Mouse (Mus musculus) midbrain, embryonic 14.5 days (tissue): ENCODE measurements around the gene Bfsp2. TPM values are rescaled to one million over a fixed set of nuclear protein-coding genes. Genes with fewer than 3 reads are reported as not detected.
A peak's percentile ranks its signal among the peaks of the same experiment; 100 is the strongest.

Experiments
- ATAC-seq: fragments of 200-750 bp; cut with Nextera tagmentation; 2 replicates; pipeline ENCODE4 v1.8.0; 2017; ENCODE audit warnings: moderate number of reproducible peaks, moderate library complexity; ENCODE audit not compliant: low FRiP score, low TSS enrichment
- DNase-seq: peaks from one replicate; pipeline ENCODE4 v3.0.0-alpha.2; 2015
- H3K27ac ChIP-seq: fragments of 300-500 bp; sonication (generic); replicated peaks from 2 replicates; pipeline ENCODE4 v1.5.1; 2014; ENCODE audit warnings: mild to moderate bottlenecking, low read depth, low read length, moderate library complexity
- H3K27me3 ChIP-seq: fragments of 300-500 bp; sonication (generic); 2 replicates; pipeline ENCODE4 v1.6.1; 2014; ENCODE audit warnings: low read length, control low read depth, mixed read lengths; ENCODE audit not compliant: control insufficient read depth, insufficient read depth
- H3K36me3 ChIP-seq: fragments of 300-500 bp; sonication (generic); 2 replicates; pipeline ENCODE4 v1.6.1; 2014; ENCODE audit warnings: low read length, control low read depth; ENCODE audit not compliant: control insufficient read depth, insufficient read depth
- H3K4me1 ChIP-seq: fragments of 300-500 bp; sonication (generic); 2 replicates; pipeline ENCODE4 v1.6.1; 2014; ENCODE audit warnings: mild to moderate bottlenecking, antibody characterized with exemption, low read length, control low read depth; ENCODE audit not compliant: control insufficient read depth, insufficient read depth
- H3K4me2 ChIP-seq: fragments of 300-500 bp; sonication (generic); 2 replicates; pipeline ENCODE4 v1.6.1; 2014; ENCODE audit warnings: mild to moderate bottlenecking, low read length, moderate library complexity
- H3K4me3 ChIP-seq: fragments of 300-500 bp; sonication (generic); replicated peaks from 2 replicates; pipeline ENCODE4 v1.5.1; 2014; ENCODE audit warnings: low read depth, low read length
- H3K9ac ChIP-seq: fragments of 300-500 bp; sonication (generic); replicated peaks from 2 replicates; pipeline ENCODE4 v1.6.1; 2014; ENCODE audit warnings: mild to moderate bottlenecking, low read length, moderate library complexity
- H3K9me3 ChIP-seq: fragments of 300-500 bp; sonication (generic); 2 replicates; pipeline ENCODE4 v1.6.1; 2016; ENCODE audit warnings: low read length, control low read depth, mixed read lengths; ENCODE audit not compliant: control insufficient read depth
- WGBS: fragments of 180-500 bp; shearing (Covaris S2); extraction: QIAGEN DNeasy Blood & Tissue Kit; methylation state at CpG from one replicate; pipeline ENCODE4 v1.1.7; 2014; 5-methylcytosine and 5-hydroxymethylcytosine counted together
- polyA plus RNA-seq: library from polyadenylated mRNA; unstranded; fragments of >200 nt; fragmentation: Nextera tagmentation; extraction: Ambion mirVana; gene quantifications from 2 replicates; pipeline ENCODE4 v1.2.1, GENCODE M21; 2014

The Bfsp2 gene
- polyA plus RNA-seq, 1 experiment from 2014 or later: 2.7 TPM

DNA sequence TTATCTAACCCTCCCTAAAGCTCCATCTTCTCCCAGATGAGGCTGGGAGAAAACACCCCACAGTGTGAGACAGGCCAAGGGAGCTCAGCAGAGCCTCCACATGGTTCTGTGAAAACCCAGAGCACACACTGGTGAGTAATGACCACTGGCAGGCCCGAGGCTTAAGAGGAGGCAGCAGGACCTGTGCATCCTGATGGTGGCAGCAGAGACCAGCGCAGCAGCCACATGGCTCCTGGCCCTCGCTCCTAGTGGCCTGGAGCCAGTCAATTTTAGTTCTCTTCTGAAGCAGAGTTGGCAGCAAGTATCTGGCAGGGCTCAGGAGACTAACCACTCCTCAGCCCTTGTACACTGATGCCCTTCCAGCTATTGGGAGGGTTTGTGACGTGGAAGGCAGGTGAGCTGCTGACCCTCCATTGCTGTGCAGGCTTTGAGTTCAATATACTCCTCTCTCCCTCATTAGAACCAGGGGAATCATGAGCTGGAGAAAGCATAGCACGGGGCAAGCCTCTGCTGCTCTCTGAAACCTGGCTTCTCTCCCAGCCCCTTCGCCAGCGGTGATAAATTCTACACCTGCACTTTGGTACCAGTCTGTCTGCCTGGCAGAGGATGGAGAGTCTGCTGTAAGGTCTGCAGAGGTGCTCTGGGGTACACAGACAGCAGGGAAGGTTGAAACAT lies 14.3 kb upstream of the Bfsp2 start:
- H3K9me3 ChIP-seq: no peaks in the 10 kb centered on the region
- H3K36me3 ChIP-seq: no peaks in the 10 kb centered on the region
- no peak overlapping the region for H3K9ac ChIP-seq
- peaks cover 18% of the 10 kb centered on the region for H3K27me3 ChIP-seq
- H3K27ac ChIP-seq: no peak overlapping the region
- peak; percentile 91 for DNase-seq
- ATAC-seq: peak; percentile 80; the same call in 1 of the 2 replicates
- no peak overlapping the region for H3K4me2 ChIP-seq
- no peak overlapping the region for H3K4me3 ChIP-seq
- 35% methylated on average over 7 of the region's 7 CpGs for WGBS
- H3K4me1 ChIP-seq: peaks cover 8% of the 10 kb centered on the region; the same call in 1 of the 2 replicates

DNA sequence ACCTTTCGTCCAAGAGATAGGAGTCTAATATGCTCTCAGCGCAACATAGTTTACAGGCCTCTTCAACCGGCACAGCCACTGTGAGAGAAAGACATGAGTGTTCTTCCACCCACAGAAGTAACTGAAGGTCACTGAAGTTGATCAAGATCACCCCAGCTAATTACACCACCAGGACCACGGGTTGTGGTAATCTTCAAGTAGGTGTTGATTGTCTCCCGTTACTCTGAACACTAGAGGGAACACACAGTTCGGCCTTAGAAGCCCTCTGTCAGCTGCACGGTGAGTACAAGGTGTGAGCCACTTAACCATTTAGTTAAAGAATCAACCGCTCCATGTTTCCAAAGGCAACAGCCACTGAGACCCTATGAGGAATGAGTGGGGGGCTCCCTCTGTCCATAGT lies 11.8 kb upstream of the Bfsp2 start:
- ATAC-seq (no peak), DNase-seq (no peak)
- Histone ChIP-seq H3K4me1 (peaks cover 9% of the 10 kb centered on the region; the same call in 1 of the 2 replicates), H3K27me3 (peaks cover 5% of the 10 kb centered on the region), H3K27ac (no peak overlapping the region), H3K36me3 (no peaks in the 10 kb centered on the region), H3K4me3 (no peak overlapping the region), H3K4me2 (no peak overlapping the region), H3K9me3 (no peaks in the 10 kb centered on the region), H3K9ac (no peak overlapping the region)
- WGBS: 90% methylated on average over 8 of the region's 8 CpGs

DNA sequence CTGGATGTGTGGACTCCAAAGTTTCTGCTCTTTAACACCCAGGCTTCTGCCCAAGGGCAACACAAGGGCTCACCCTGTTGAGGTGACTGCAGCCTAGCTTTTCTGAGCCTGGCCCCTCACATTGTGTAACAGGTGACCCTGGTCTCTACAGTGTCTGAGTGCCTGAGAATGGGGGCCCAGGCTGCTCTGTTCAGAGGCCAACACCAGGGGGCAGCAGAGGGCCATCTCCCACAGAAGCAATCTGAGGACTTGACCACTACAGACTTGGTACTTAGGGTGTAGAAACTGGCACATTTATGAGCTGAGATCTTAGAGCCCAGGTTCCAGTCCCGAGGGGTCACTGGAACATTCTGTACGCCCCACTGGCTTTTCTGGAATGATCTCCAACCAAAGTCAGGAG lies 10.2 kb upstream of the Bfsp2 start:
- WGBS: 26% methylated on average over 2 of the region's 2 CpGs

DNA sequence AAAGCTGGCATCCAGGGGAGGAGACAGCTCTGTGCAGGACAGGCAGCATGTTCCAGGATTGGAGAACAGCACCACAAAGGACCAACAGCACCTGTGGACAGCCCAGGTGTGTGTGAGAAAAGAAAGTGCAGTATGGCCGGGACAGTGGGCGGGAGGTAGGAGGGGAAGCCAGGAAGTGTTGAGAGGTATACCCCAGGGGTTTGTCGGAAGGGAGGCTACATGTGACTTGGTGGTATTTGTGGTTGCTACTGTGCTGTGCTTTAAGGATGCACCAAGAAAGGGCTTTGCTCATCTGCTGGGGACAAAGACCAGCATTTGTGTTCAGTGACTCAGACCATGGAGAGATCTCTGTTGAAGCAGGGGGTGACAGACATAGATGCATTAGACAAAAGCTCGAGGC lies 9.7 kb upstream of the Bfsp2 start:
- WGBS: 86% methylated on average over 4 of the region's 4 CpGs
- Histone ChIP-seq H3K27ac (no peak overlapping the region), H3K4me2 (no peak overlapping the region), H3K9ac (no peak overlapping the region), H3K9me3 (no peaks in the 10 kb centered on the region), H3K36me3 (no peaks in the 10 kb centered on the region), H3K27me3 (no peaks in the 10 kb centered on the region), H3K4me3 (no peak overlapping the region), H3K4me1 (peaks cover 8% of the 10 kb centered on the region; the same call in 1 of the 2 replicates)
- DNase-seq: no peak
- ATAC-seq: no peak

More for the DNA sequence above, 10.2 kb upstream of the Bfsp2 start:
- H3K27ac ChIP-seq: no peak overlapping the region
- H3K4me1 ChIP-seq: peaks cover 12% of the 10 kb centered on the region; the same call in 1 of the 2 replicates
- H3K9me3 ChIP-seq: no peaks in the 10 kb centered on the region
- DNase-seq (peak; percentile 85), ATAC-seq (peak; percentile 49)
- no peaks in the 10 kb centered on the region for H3K27me3 ChIP-seq
- H3K4me2 ChIP-seq: no peak overlapping the region
- no peak overlapping the region for H3K9ac ChIP-seq
- no peaks in the 10 kb centered on the region for H3K36me3 ChIP-seq
- H3K4me3 ChIP-seq: no peak overlapping the region

DNA sequence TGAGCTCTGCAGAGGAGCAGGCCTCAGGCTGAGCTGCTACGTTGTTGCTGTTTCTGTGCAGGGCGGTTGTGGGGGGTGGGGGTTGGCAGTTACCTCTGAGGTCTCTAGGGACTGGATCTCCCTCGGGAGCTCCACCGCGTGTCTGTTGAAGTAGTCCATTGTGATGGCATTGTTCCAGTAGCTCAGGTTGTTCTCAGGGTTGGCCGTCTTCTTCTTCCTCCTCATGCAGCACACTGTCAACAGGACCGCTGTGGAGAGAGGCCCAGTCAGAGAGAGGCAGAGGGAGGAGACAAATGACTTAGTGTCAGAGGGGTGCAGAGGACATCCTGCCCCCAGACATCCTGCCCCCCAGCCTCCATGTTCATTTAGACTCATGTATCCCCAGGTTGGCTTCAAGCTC lies 8.9 kb upstream of the Bfsp2 start:
- DNase-seq (no peak), ATAC-seq (no peak)
- Histone ChIP-seq H3K4me3 (no peak overlapping the region), H3K27me3 (no peaks in the 10 kb centered on the region), H3K36me3 (no peaks in the 10 kb centered on the region), H3K4me1 (0 out of 2 replicates have a peak, but pooled peaks cover 4% of the 10 kb centered on the region), H3K9me3 (no peaks in the 10 kb centered on the region), H3K4me2 (no peak overlapping the region), H3K27ac (no peak overlapping the region), H3K9ac (no peak overlapping the region)
- WGBS: 63% methylated on average over 7 of the region's 7 CpGs

DNA sequence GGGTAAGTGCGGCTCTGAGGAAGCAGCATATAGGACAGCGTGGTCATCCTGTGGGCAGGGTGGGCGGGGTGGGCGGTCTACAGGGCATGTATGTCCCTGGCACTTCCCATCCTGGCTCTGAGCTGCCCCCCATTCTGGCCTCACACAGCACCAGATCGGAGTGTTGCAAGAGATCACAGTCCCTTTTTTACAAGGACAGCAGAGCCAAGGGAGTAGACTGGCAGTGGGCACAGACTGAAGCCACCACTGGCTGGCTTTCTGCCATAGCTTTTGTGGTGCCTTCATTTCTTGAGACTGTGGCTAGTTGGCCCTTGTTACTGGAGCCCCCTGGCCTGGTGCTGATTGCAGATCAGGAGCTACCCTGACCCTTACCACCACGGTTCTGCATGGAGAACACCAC lies 6.0 kb upstream of the Bfsp2 start:
- H3K27me3 ChIP-seq: no peaks in the 10 kb centered on the region
- H3K4me3 ChIP-seq: no peak overlapping the region
- no peak for ATAC-seq
- no peak overlapping the region for H3K9ac ChIP-seq
- H3K36me3 ChIP-seq: no peaks in the 10 kb centered on the region
- DNase-seq: no peak
- H3K27ac ChIP-seq: no peak overlapping the region
- H3K4me2 ChIP-seq: no peak overlapping the region
- 81% methylated on average over 5 of the region's 6 CpGs for WGBS
- no peaks in the 10 kb centered on the region for H3K9me3 ChIP-seq
- H3K4me1 ChIP-seq: 0 out of 2 replicates have a peak, but pooled peaks cover 4% of the 10 kb centered on the region

DNA sequence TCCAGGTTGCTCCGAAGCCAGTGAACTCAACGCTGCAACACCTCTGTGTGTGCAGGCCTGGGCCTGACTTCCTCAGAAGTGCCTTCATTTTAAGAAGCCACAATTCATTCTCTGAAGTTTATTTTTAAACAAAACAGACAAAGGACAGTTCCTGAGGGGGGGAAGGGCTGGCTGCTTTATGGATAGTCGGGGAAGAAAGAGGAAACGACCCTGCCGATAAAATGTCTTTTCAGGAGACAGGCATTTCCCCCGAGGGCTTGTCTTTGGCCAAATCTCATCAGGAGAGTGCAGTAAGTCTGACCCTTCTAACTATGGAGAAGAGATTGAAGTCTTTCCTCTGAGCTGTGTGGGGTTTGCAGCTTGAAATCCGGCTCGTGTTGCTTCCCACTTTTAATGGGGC lies 5.4 kb upstream of the Bfsp2 start:
- no peak for ATAC-seq
- 57% methylated on average over 8 of the region's 8 CpGs for WGBS

DNA sequence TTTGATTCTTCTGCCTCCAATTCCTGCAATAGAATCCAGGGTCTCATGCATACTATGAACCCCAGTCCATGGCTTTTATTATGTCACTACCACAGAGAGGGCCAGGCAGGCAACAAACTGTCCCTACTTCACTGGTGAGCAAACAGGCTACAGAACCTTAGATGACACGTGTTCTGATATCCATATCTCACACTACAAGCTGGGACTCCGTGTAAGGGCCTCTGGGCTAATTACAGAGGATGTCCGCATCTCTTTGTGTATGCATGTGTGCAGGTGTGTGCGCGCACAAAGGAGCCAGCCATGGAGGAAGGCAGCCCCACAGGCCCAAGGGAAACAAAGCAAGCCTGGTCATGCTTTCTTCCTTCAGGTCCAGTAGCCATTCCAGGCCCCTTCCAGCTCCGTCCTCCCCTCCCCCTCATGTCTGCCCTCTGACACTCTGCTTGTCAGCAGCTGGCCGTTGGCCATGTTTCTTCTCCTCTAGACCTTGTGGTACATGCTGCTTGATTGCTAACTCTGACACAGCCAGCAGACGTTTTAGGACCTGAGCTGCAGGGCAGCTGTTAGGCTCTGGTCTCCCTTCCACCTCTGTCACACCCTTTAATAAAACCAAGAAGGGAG lies 492 bp upstream of the Bfsp2 start:
- H3K9me3 ChIP-seq: no peaks in the 10 kb centered on the region
- peak; percentile 56 for DNase-seq
- ATAC-seq: no peak
- no peak overlapping the region for H3K9ac ChIP-seq
- H3K36me3 ChIP-seq: no peaks in the 10 kb centered on the region
- H3K4me3 ChIP-seq: no peak overlapping the region
- H3K27me3 ChIP-seq: no peaks in the 10 kb centered on the region
- H3K27ac ChIP-seq: no peak overlapping the region
- H3K4me1 ChIP-seq: peaks cover 16% of the 10 kb centered on the region; the same call in 1 of the 2 replicates
- H3K4me2 ChIP-seq: no peak overlapping the region
- 41% methylated on average over 8 of the region's 8 CpGs for WGBS

More for the DNA sequence above, 5.4 kb upstream of the Bfsp2 start:
- Histone ChIP-seq H3K36me3 (no peaks in the 10 kb centered on the region), H3K4me1 (peaks cover 9% of the 10 kb centered on the region; the same call in 1 of the 2 replicates), H3K9ac (no peak overlapping the region), H3K9me3 (no peaks in the 10 kb centered on the region), H3K27ac (no peak overlapping the region), H3K4me2 (no peak overlapping the region), H3K4me3 (no peak overlapping the region), H3K27me3 (no peaks in the 10 kb centered on the region)
- DNase-seq: no peak

DNA sequence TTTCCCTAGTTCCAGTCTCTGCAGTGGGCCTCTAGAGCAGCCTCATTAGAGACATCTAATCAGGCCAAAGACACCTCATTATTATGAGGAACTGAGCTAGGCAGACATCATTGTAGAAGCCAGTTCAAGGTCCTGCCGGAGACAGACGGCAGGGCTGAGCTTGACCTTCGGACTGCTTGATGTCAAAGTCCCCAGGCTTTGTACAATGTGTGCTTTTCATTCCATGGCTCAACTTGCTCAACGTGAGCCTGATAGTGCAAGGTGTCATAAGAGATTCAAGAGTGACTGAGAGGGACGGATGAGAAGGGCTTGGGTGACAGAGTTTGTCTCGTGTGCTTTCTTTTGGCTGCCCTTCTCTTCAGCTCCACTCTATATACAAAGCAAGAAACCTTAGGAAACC lies 4.8 kb downstream of the Bfsp2 start:
- no peaks in the 10 kb centered on the region for H3K36me3 ChIP-seq
- no peak overlapping the region for H3K4me2 ChIP-seq
- H3K4me3 ChIP-seq: no peak overlapping the region
- ATAC-seq (no peak), DNase-seq (no peak)
- peaks cover 37% of the 10 kb centered on the region for H3K4me1 ChIP-seq
- WGBS: 84% methylated on average over 6 of the region's 6 CpGs
- no peak overlapping the region for H3K9ac ChIP-seq
- no peak overlapping the region for H3K27ac ChIP-seq
- no peaks in the 10 kb centered on the region for H3K9me3 ChIP-seq
- no peaks in the 10 kb centered on the region for H3K27me3 ChIP-seq
